ENCODE assay signal across 19 mouse cellular contexts in genomic region chr10:121604632-121605344, GRCm38 (mm10). TPM values are rescaled to one million over a fixed set of nuclear protein-coding genes. Genes with fewer than 3 reads are reported as not detected.
A peak's percentile ranks its signal among the peaks of the same experiment; 100 is the strongest.
DNase-seq lines count a peak whose midpoint lies in the region; ATAC-seq and TF ChIP-seq lines count a peak whose summit lies in the region.
"Had no signal": no experiment of that assay in that cellular context is flagged by ENCODE, and none has a peak within 500 bp of the region (broad histone marks: within the 10 kb centered on the region; RNA-seq: fewer than 3 reads in every experiment).

No protein-coding gene starts in this region.

- H3K9ac ChIP-seq in MEL (ENCODE audit: control insufficient read depth, low read depth, low read length, poor library complexity, severe bottlenecking), result no peak overlapping the region
- H3K9ac ChIP-seq in intestine, embryonic 16.5 days (ENCODE audit: low read depth, low read length), result no peak overlapping the region
- no peak overlapping the region for H3K9ac ChIP-seq in midbrain, embryonic 16.5 days (ENCODE audit: low read depth, low read length)
- H3K9ac ChIP-seq: limb, embryonic 15.5 days; midbrain, embryonic 13.5 days had no signal

- no peaks in the 10 kb centered on the region for H3K27me3 ChIP-seq in MEL (ENCODE audit: control insufficient read depth in 1 of 2, insufficient read depth in 2 of 2, low read length in 2 of 2)
- H3K27me3 ChIP-seq in intestine, embryonic 16.5 days (replicated peaks; ENCODE audit: control insufficient read depth, insufficient read depth, low read length), result no peaks in the 10 kb centered on the region
- no peaks in the 10 kb centered on the region for H3K27me3 ChIP-seq in midbrain, embryonic 16.5 days (ENCODE audit: control insufficient read depth, insufficient read depth, low read depth, low read length)
- H3K27me3 ChIP-seq: limb, embryonic 15.5 days; midbrain, embryonic 13.5 days had no signal

- no peaks in the 10 kb centered on the region for H3K4me1 ChIP-seq in MEL (ENCODE audit: control insufficient read depth in 1 of 2, insufficient read depth in 2 of 2, low read length in 2 of 2)
- H3K4me1 ChIP-seq in intestine, embryonic 16.5 days (ENCODE audit: control insufficient read depth, insufficient read depth, low read length), result no peaks in the 10 kb centered on the region
- no peaks in the 10 kb centered on the region for H3K4me1 ChIP-seq in midbrain, embryonic 16.5 days (ENCODE audit: control insufficient read depth, insufficient read depth, low read length)
- H3K4me1 ChIP-seq: limb, embryonic 15.5 days; midbrain, embryonic 13.5 days had no signal

- H3K36me3 ChIP-seq in MEL (ENCODE audit: control insufficient read depth in 1 of 2, insufficient read depth in 2 of 2, low read length in 2 of 2), result peaks cover 0 to 52% of the 10 kb centered on the region in 2 experiments; a peak in 2 of 4 replicates
- peaks cover 58% of the 10 kb centered on the region for H3K36me3 ChIP-seq in intestine, embryonic 16.5 days (ENCODE audit: control insufficient read depth, insufficient read depth, low read length)
- peaks cover 67% of the 10 kb centered on the region for H3K36me3 ChIP-seq in midbrain, embryonic 16.5 days (ENCODE audit: control insufficient read depth, insufficient read depth, low read length)

- no peak for TF ChIP-seq RAD21 in MEL (IDR thresholded peaks at IDR 0.05; ENCODE audit: low read depth, low read length)

- TF ChIP-seq POLR2A in MEL (IDR thresholded peaks at IDR 0.05; ENCODE audit: control insufficient read depth in 1 of 2, insufficient read depth in 1 of 2, low read depth in 1 of 2, low read length in 2 of 2, poor library complexity in 1 of 2), result no peak

- no peak overlapping the region for H3K4me3 ChIP-seq in layer of hippocampus, adult 2 months
- H3K4me3 ChIP-seq in MEL (ENCODE audit: control insufficient read depth in 1 of 2, insufficient read depth in 1 of 2, low read depth in 2 of 2, low read length in 2 of 2), result no peak overlapping the region
- H3K4me3 ChIP-seq in intestine, embryonic 16.5 days (ENCODE audit: low read length), result no peak overlapping the region
- no peak overlapping the region for H3K4me3 ChIP-seq in midbrain, embryonic 16.5 days (ENCODE audit: low read depth, low read length)
- H3K4me3 ChIP-seq: erythroblast, embryonic 14.5 days; limb, embryonic 15.5 days; midbrain, embryonic 13.5 days had no signal

- WGBS in intestine, embryonic 16.5 days, result 89% methylated on average over 13 of the region's 13 CpGs
- WGBS in midbrain, embryonic 16.5 days, result 95% methylated on average over 13 of the region's 13 CpGs

- ATAC-seq in intestine, embryonic 16.5 days, result peak; percentile 84
- peak; percentile 76 for ATAC-seq in megakaryocyte-erythroid progenitor cell, adult 5-6 weeks (replicated peaks; ENCODE audit: low FRiP score, low TSS enrichment, poor library complexity, severe bottlenecking)
- no peak for ATAC-seq in midbrain, embryonic 16.5 days
- ATAC-seq: midbrain, embryonic 13.5 days had no signal

- DNase-seq in layer of hippocampus, adult 2 months (ENCODE audit: low spot score in 2 of 2), result no peak
- no peak for DNase-seq in layer of hippocampus, adult 9-10 months (ENCODE audit: low spot score)
- peak; percentile 45 for DNase-seq in MEL (ENCODE audit: low read depth, low spot score)
- DNase-seq in Muller cell, postnatal 12 days (ENCODE audit: inconsistent ontology term), result no peak
- DNase-seq in thymus, postnatal 0 days (ENCODE audit: low spot score), result no peak
- DNase-seq: adrenal gland, postnatal 25 days; cerebellum, postnatal 14 days; gastrocnemius, postnatal 36 days; heart, postnatal 4 days; lung, postnatal 14 days; right cerebral cortex, postnatal 25 days had no signal

- no peak overlapping the region for H3K4me2 ChIP-seq in intestine, embryonic 16.5 days (ENCODE audit: low read depth, low read length)
- no peak overlapping the region for H3K4me2 ChIP-seq in midbrain, embryonic 16.5 days (ENCODE audit: low read length)
- H3K4me2 ChIP-seq: heart, embryonic 11.5 days; limb, embryonic 15.5 days; midbrain, embryonic 13.5 days had no signal

- H3K9me3 ChIP-seq in MEL (replicated peaks; ENCODE audit: insufficient read depth, low read length), result no peaks in the 10 kb centered on the region
- H3K9me3 ChIP-seq in intestine, embryonic 16.5 days (ENCODE audit: control insufficient read depth, low read length), result no peaks in the 10 kb centered on the region
- H3K9me3 ChIP-seq in midbrain, embryonic 16.5 days (replicated peaks; ENCODE audit: control insufficient read depth, low read length, poor library complexity, severe bottlenecking), result no peaks in the 10 kb centered on the region
- H3K9me3 ChIP-seq: limb, embryonic 15.5 days; midbrain, embryonic 13.5 days had no signal

- peak; percentile 30 for TF ChIP-seq CTCF in layer of hippocampus, adult 2 months (conservative IDR thresholded peaks at IDR 0.05)
- peak; percentile 18 to 53 (median 28); a peak in 5 of 6 replicates for TF ChIP-seq CTCF in MEL (IDR thresholded peaks at IDR 0.05 in 2 of 3, conservative IDR thresholded peaks at IDR 0.05 in 1 of 3; ENCODE audit: control insufficient read depth in 1 of 3, insufficient read depth in 1 of 3, low read depth in 2 of 3, low read length in 3 of 3, poor library complexity in 1 of 3, severe bottlenecking in 1 of 3)

- peaks cover 2% of the 10 kb centered on the region; the same call in 1 of the 2 replicates for H3K79me2 ChIP-seq in MEL (ENCODE audit: control insufficient read depth, insufficient read depth, low read length, poor library complexity)

- no peak overlapping the region for H3K27ac ChIP-seq in layer of hippocampus, adult 2 months
- no peak overlapping the region for H3K27ac ChIP-seq in MEL (ENCODE audit: control insufficient read depth, low read depth, low read length)
- no peak overlapping the region for H3K27ac ChIP-seq in intestine, embryonic 16.5 days (ENCODE audit: low read length)
- no peak overlapping the region for H3K27ac ChIP-seq in midbrain, embryonic 16.5 days (ENCODE audit: low read length)
- H3K27ac ChIP-seq: kidney, postnatal 0 days; limb, embryonic 15.5 days; midbrain, embryonic 13.5 days had no signal

- no peak for TF ChIP-seq EP300 in MEL (IDR thresholded peaks at IDR 0.05; ENCODE audit: low read depth in 1 of 2, low read length in 2 of 2)

TF ChIP-seq in MEL, 35 proteins besides CTCF, POLR2A, EP300 and RAD21:
- TF ChIP-seq NELFE (IDR thresholded peaks at IDR 0.05; ENCODE audit: low read depth, low read length) (no peak), POLR2AphosphoS2 (IDR thresholded peaks at IDR 0.05; ENCODE audit: low read length) (peak; percentile 15; the same call in 1 of the 2 replicates), POLR2AphosphoS5 (IDR thresholded peaks at IDR 0.05; ENCODE audit: borderline replicate concordance, low read depth, low read length) (no peak)

RNA-seq across cellular contexts. Expression of gene Tbk1, which starts 18.2 kb away (rescaled TPM):
- total RNA-seq in layer of hippocampus, adult 2 months (2021), result 10 to 100 TPM; 49.3 to 55.6 TPM
- 18.0 and 21.5 TPM in 2 replicates for total RNA-seq in MEL (2012; rRNA removed)
- 10 to 100 TPM in 1 of 2 experiments, not detected in 1; 31.1 TPM for polyA plus RNA-seq in MEL (2012; ENCODE audit: insufficient read depth in 1 of 2, insufficient read length in 2 of 2, low read depth in 1 of 2, low replicate concordance in 2 of 2, missing spikeins in 1 of 2)
- polyA plus RNA-seq in intestine, embryonic 16.5 days (2015; fragmentation: Nextera tagmentation; extraction: Ambion mirVana), result 36.8 and 38.2 TPM in 2 replicates
- 28.9 and 31.5 TPM in 2 replicates for total RNA-seq in megakaryocyte-erythroid progenitor cell, adult 5-6 weeks (2014; fragmentation: Nextera tagmentation)
- total RNA-seq in megakaryocyte-erythroid progenitor cell, adult 5-6 weeks (2017), result 31.3 and 47.5 TPM in 2 replicates
- polyA plus RNA-seq in thymus, postnatal 0 days (2015; fragmentation: Nextera tagmentation; extraction: Ambion mirVana), result 33.8 and 36.2 TPM in 2 replicates
- 31.1 and 35.9 TPM in 2 replicates for polyA plus RNA-seq in midbrain, embryonic 16.5 days (2015; fragmentation: Nextera tagmentation; extraction: Ambion mirVana)

RNA-seq across cellular contexts. Expression of gene Xpot, which starts 21.3 kb away (rescaled TPM):
- 10 to 100 TPM; 70.0 to 71.6 TPM for total RNA-seq in layer of hippocampus, adult 2 months (2021)
- 154 and 182 TPM in 2 replicates for total RNA-seq in MEL (2012; rRNA removed)
- 100 to 1,000 TPM; 122 to 304 TPM for polyA plus RNA-seq in MEL (2012; ENCODE audit: insufficient read depth in 1 of 2, insufficient read length in 2 of 2, low read depth in 1 of 2, low replicate concordance in 2 of 2, missing spikeins in 1 of 2)
- 36.3 and 36.6 TPM in 2 replicates for polyA plus RNA-seq in intestine, embryonic 16.5 days (2015; fragmentation: Nextera tagmentation; extraction: Ambion mirVana)
- total RNA-seq in megakaryocyte-erythroid progenitor cell, adult 5-6 weeks (2014; fragmentation: Nextera tagmentation), result 84.1 and 92.3 TPM in 2 replicates
- 127 and 153 TPM in 2 replicates for total RNA-seq in megakaryocyte-erythroid progenitor cell, adult 5-6 weeks (2017)
- polyA plus RNA-seq in thymus, postnatal 0 days (2015; fragmentation: Nextera tagmentation; extraction: Ambion mirVana), result 32.9 and 35.1 TPM in 2 replicates
- 30.7 and 32.0 TPM in 2 replicates for polyA plus RNA-seq in midbrain, embryonic 16.5 days (2015; fragmentation: Nextera tagmentation; extraction: Ambion mirVana)

RNA-seq across cellular contexts. Expression of gene D930020B18Rik, which starts 36.6 kb away (rescaled TPM):
- under 1 TPM in 1 of 2 experiments, not detected in 1; 0.54 TPM for total RNA-seq in layer of hippocampus, adult 2 months (2021)
- total RNA-seq in MEL (2012; rRNA removed), result 0.46 and 0.65 TPM in 2 replicates
- polyA plus RNA-seq in MEL (2012; ENCODE audit: insufficient read depth in 1 of 2, insufficient read length in 2 of 2, low read depth in 1 of 2, low replicate concordance in 2 of 2, missing spikeins in 1 of 2), result under 1 TPM in 1 of 2 experiments, not detected in 1; 0.61 TPM
- polyA plus RNA-seq in intestine, embryonic 16.5 days (2015; fragmentation: Nextera tagmentation; extraction: Ambion mirVana), result 0.28 and 0.36 TPM in 2 replicates
- not detected in 2 replicates for total RNA-seq in megakaryocyte-erythroid progenitor cell, adult 5-6 weeks (2014; fragmentation: Nextera tagmentation)
- total RNA-seq in megakaryocyte-erythroid progenitor cell, adult 5-6 weeks (2017), result not detected in 2 replicates
- polyA plus RNA-seq in thymus, postnatal 0 days (2015; fragmentation: Nextera tagmentation; extraction: Ambion mirVana), result 0.06 and 0.10 TPM in 2 replicates
- 0.24 and 0.44 TPM in 2 replicates for polyA plus RNA-seq in midbrain, embryonic 16.5 days (2015; fragmentation: Nextera tagmentation; extraction: Ambion mirVana)
- total RNA-seq: adrenal gland, postnatal 25 days; gastrocnemius, postnatal 36 days; heart, postnatal 4 days had no signal
- polyA plus RNA-seq: erythroblast, embryonic 14.5 days; heart, embryonic 11.5 days had no signal
